Mouse (Mus musculus) liver, postnatal 0 days (tissue): Measurements from ENCODE around the gene Tgfb3. TPM values are rescaled to one million over a fixed set of nuclear protein-coding genes. Genes with fewer than 3 reads are reported as not detected.

Experiments
- ATAC-seq: fragments of 200-750 bp; cut with Nextera tagmentation; 2 replicates; pipeline ENCODE4 v1.8.0; 2017; ENCODE audit warnings: mild to moderate bottlenecking, moderate library complexity
- DNase-seq: peaks from one replicate; pipeline ENCODE4 v3.0.0-alpha.2; 2016
- H3K27ac ChIP-seq: fragments of 300-500 bp; sonication (generic); 2 replicates; pipeline ENCODE4 v1.5.1; 2014; ENCODE audit warnings: antibody characterized with exemption, moderate library complexity, mild to moderate bottlenecking, low read depth
- H3K27me3 ChIP-seq: fragments of 300-500 bp; sonication (generic); 2 replicates; pipeline ENCODE4 v1.6.1; 2014; ENCODE audit warnings: low read length, control low read depth, mixed read lengths; ENCODE audit not compliant: insufficient read depth
- H3K36me3 ChIP-seq: fragments of 300-500 bp; sonication (generic); replicated peaks from 2 replicates; pipeline ENCODE4 v1.6.1; 2014; ENCODE audit warnings: mild to moderate bottlenecking, control low read depth, low read length, moderate library complexity, mixed read lengths; ENCODE audit not compliant: insufficient read depth
- H3K4me1 ChIP-seq: fragments of 300-500 bp; sonication (generic); 2 replicates; pipeline ENCODE4 v1.6.1; 2014; ENCODE audit warnings: antibody characterized with exemption, mild to moderate bottlenecking, control low read depth; ENCODE audit not compliant: insufficient read depth
- H3K4me2 ChIP-seq: fragments of 300-500 bp; sonication (generic); 2 replicates; pipeline ENCODE4 v1.6.1; 2014; ENCODE audit warnings: low read depth, mild to moderate bottlenecking, low read length, moderate library complexity, mixed read lengths
- H3K4me3 ChIP-seq: fragments of 300-500 bp; sonication (generic); 2 replicates; pipeline ENCODE4 v1.5.1; 2014; ENCODE audit warnings: low read depth, low read length
- H3K9ac ChIP-seq: fragments of 300-500 bp; sonication (generic); replicated peaks from 2 replicates; pipeline ENCODE4 v1.6.1; 2014; ENCODE audit warnings: mild to moderate bottlenecking, moderate library complexity
- H3K9me3 ChIP-seq: fragments of 300-500 bp; sonication (generic); 2 replicates; pipeline ENCODE4 v1.6.1; 2016; ENCODE audit warnings: mild to moderate bottlenecking, control low read depth, low read length, mixed read lengths
- CTCF ChIP-seq: sonication (generic); IDR thresholded peaks from 2 replicates; pipeline ENCODE4 v1.5.1; 2016; ENCODE audit warnings: antibody characterized with exemption, low read depth
- EP300 ChIP-seq: IDR thresholded peaks from 2 replicates; pipeline ENCODE4 v1.6.1; 2016; ENCODE audit warnings: antibody characterized with exemption, low read depth, mild to moderate bottlenecking
- WGBS: fragments of 180-500 bp; shearing (Covaris S2); extraction: QIAGEN DNeasy Blood & Tissue Kit; methylation state at CpG from one replicate; pipeline ENCODE4 v1.1.7; 2014; ENCODE audit not compliant: insufficient replicate concordance; 5-methylcytosine and 5-hydroxymethylcytosine counted together
- polyA plus RNA-seq: library from polyadenylated mRNA; unstranded; fragments of >200 nt; fragmentation: Nextera tagmentation; extraction: Ambion mirVana; gene quantifications from 2 replicates; pipeline ENCODE4 v1.2.1, GENCODE M21; 2015

Gene Tgfb3
- polyA plus RNA-seq, 1 experiment from 2014 or later, result 1.2 TPM

DNA sequence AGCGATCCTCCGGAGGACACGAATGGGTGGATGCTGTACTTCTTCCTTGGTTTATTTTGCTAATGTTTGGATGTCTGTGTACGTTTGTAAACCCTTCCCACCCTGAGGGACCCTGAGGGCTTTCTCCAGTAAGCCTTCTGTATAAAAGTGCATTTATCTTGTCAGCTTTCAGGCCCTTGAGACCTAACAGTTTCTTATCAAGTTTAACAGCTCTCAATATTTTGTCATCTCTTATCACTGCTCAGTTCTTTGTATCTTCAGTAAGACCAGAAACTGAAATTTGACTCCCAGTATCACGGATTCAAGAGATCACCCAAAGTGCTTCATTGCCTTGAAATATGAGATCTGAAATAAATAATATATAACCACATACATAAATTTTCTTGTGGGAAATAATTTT lies 47.9 kb downstream of the Tgfb3 start:
- Histone ChIP-seq H3K4me1 (no peaks in the 10 kb centered on the region), H3K27me3 (no peaks in the 10 kb centered on the region), H3K9ac (no peak overlapping the region), H3K9me3 (no peaks in the 10 kb centered on the region), H3K4me2 (no peak overlapping the region), H3K36me3 (no peaks in the 10 kb centered on the region; the same call in 1 of the 2 replicates), H3K27ac (no peak overlapping the region), H3K4me3 (no peak overlapping the region)
- DNase-seq (no peak), ATAC-seq (no peak)
- 59% methylated on average over 5 of the region's 5 CpGs for WGBS
- TF ChIP-seq CTCF (no peak), EP300 (no peak)

GRCm38 (mm10) chr12:86027747-86028146 lies 51.1 kb downstream of the Tgfb3 start:
- H3K27me3 ChIP-seq, result no peaks in the 10 kb centered on the region
- H3K4me1 ChIP-seq, result no peaks in the 10 kb centered on the region
- H3K4me3 ChIP-seq, result no peak overlapping the region
- H3K36me3 ChIP-seq, result no peaks in the 10 kb centered on the region; the same call in 1 of the 2 replicates
- no peak overlapping the region for H3K9ac ChIP-seq
- no peaks in the 10 kb centered on the region for H3K9me3 ChIP-seq
- DNase-seq, result no peak
- H3K4me2 ChIP-seq, result no peak overlapping the region
- ATAC-seq, result no peak
- no peak for TF ChIP-seq EP300
- no peak for TF ChIP-seq CTCF
- WGBS, result 79% methylated on average over 1 of the region's 1 CpGs
- no peak overlapping the region for H3K27ac ChIP-seq

DNA sequence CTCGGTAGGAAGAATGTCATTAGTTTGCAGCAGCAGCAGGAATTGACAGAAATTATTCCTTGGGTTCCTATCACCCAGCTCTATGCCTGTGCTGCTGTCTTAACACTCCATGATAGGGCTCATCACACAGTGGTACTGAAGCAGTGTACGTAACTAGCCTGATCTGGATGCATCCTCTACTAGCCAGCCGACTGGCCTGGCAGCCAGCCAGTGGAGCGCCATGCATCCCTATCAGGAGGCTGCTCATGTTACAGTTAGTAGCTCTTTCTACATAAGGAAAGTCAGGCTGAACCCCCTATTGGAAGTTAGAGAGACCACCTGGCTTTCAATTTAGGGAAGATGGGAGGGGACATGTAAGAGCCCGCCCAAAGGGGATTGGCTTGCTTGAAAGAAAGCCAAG lies 51.8 kb downstream of the Tgfb3 start:
- ATAC-seq, result no peak
- no peak overlapping the region for H3K4me3 ChIP-seq
- no peak for DNase-seq
- no peak overlapping the region for H3K4me2 ChIP-seq
- WGBS, result 78% methylated on average over 5 of the region's 5 CpGs
- H3K9ac ChIP-seq, result no peak overlapping the region
- no peaks in the 10 kb centered on the region; the same call in 1 of the 2 replicates for H3K36me3 ChIP-seq
- TF ChIP-seq CTCF (no peak), EP300 (no peak)
- no peaks in the 10 kb centered on the region for H3K4me1 ChIP-seq
- no peaks in the 10 kb centered on the region for H3K9me3 ChIP-seq
- no peaks in the 10 kb centered on the region for H3K27me3 ChIP-seq
- H3K27ac ChIP-seq, result no peak overlapping the region

GRCm38 (mm10) chr12:86025480-86025879 lies 53.4 kb downstream of the Tgfb3 start:
- Histone ChIP-seq H3K27ac (no peak overlapping the region), H3K4me3 (no peak overlapping the region), H3K27me3 (no peaks in the 10 kb centered on the region), H3K9me3 (no peaks in the 10 kb centered on the region), H3K4me1 (no peaks in the 10 kb centered on the region), H3K9ac (no peak overlapping the region), H3K4me2 (no peak overlapping the region), H3K36me3 (no peaks in the 10 kb centered on the region; the same call in 1 of the 2 replicates)
- ATAC-seq, result no peak
- 84% methylated on average over 6 of the region's 6 CpGs for WGBS
- TF ChIP-seq EP300, result no peak
- TF ChIP-seq CTCF, result no peak
- DNase-seq, result no peak

GRCm38 (mm10) chr12:86024426-86024825 lies 54.4 kb downstream of the Tgfb3 start:
- no peak overlapping the region for H3K27ac ChIP-seq
- H3K4me3 ChIP-seq, result no peak overlapping the region
- DNase-seq, result peak; percentile 43
- H3K4me2 ChIP-seq, result no peak overlapping the region
- no peaks in the 10 kb centered on the region for H3K27me3 ChIP-seq
- ATAC-seq, result no peak
- no peaks in the 10 kb centered on the region for H3K9me3 ChIP-seq
- 61% methylated on average over 4 of the region's 4 CpGs for WGBS
- no peak overlapping the region for H3K9ac ChIP-seq
- no peaks in the 10 kb centered on the region for H3K4me1 ChIP-seq
- H3K36me3 ChIP-seq, result no peaks in the 10 kb centered on the region; the same call in 1 of the 2 replicates
- peak; percentile 69 for TF ChIP-seq CTCF
- no peak for TF ChIP-seq EP300

- H3K4me3 ChIP-seq, result no peak overlapping the region
- no peak for ATAC-seq
- 74% methylated on average over 4 of the region's 4 CpGs for WGBS
Measured at GRCm38 (mm10) chr12:86023081-86023871, 55.6 kb downstream of the Tgfb3 start.

More at GRCm38 (mm10) chr12:86023081-86023871, 55.6 kb downstream of the Tgfb3 start:
- no peaks in the 10 kb centered on the region for H3K27me3 ChIP-seq
- no peaks in the 10 kb centered on the region for H3K4me1 ChIP-seq
- H3K9ac ChIP-seq, result no peak overlapping the region
- no peaks in the 10 kb centered on the region; the same call in 1 of the 2 replicates for H3K36me3 ChIP-seq
- H3K4me2 ChIP-seq, result no peak overlapping the region
- H3K9me3 ChIP-seq, result no peaks in the 10 kb centered on the region
- TF ChIP-seq CTCF, result no peak
- TF ChIP-seq EP300, result no peak
- H3K27ac ChIP-seq, result no peak overlapping the region
- DNase-seq, result no peak
